Comparison of ENCODE assay signal across 8 mouse cellular contexts in the genomic region with DNA sequence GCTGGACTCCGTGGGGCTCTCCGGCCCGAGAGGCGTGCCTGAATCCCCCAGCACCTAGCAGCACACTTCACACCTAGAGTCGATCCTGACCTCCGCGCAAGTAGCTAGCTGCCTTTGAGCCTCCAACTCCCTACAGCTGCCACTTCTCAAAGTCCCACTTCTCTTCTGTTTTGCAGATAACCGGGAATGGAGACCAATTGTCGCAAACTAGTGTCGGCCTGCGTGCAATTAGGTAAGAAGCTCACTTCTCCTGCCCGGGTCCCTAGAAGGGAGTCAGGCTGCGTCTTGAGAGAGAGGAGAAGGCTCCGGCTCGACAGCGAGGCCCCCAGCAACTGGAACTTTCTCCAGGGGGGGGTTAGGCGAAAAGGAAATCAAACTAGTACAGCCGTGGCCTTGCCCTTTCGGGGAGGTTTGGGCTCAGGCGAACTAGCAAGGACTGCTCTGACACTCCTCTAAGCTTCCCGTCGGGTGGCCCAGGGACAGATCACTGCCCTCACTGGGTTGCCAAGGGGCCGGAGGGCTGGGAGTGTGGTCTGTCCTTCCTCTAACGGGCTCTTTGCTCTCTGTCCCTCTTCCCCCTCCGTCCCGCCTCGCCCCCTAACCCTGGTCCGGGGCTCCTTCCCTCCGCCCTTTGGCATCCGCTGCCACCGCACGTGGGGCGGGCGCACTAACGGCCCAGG. TPM values are rescaled to one million over a fixed set of nuclear protein-coding genes. Genes with fewer than 3 reads are reported as not detected.
DNase-seq lines count a peak whose midpoint lies in the region; ATAC-seq lines count a peak whose summit lies in the region.

No protein-coding gene starts in this region.

- no peaks in the 10 kb centered on the region for H3K36me3 ChIP-seq in kidney, embryonic 14.5 days (ENCODE audit: control insufficient read depth, insufficient read depth, low read length)
- H3K36me3 ChIP-seq in embryonic facial prominence, embryonic 13.5 days, result no peaks in the 10 kb centered on the region
- H3K36me3 ChIP-seq in intestine, embryonic 16.5 days (ENCODE audit: control insufficient read depth, insufficient read depth, low read length), result no peaks in the 10 kb centered on the region
- H3K36me3 ChIP-seq in neural tube, embryonic 12.5 days, result no peaks in the 10 kb centered on the region

- peak overlapping the region; percentile 54 for H3K4me2 ChIP-seq in kidney, embryonic 14.5 days (replicated peaks; ENCODE audit: low read depth, low read length)
- peak overlapping the region; percentile 87 for H3K4me2 ChIP-seq in embryonic facial prominence, embryonic 13.5 days
- peak overlapping the region; percentile 93 for H3K4me2 ChIP-seq in intestine, embryonic 16.5 days (ENCODE audit: low read depth, low read length)
- peak overlapping the region; percentile 83 for H3K4me2 ChIP-seq in neural tube, embryonic 12.5 days (replicated peaks)

- H3K4me1 ChIP-seq in kidney, embryonic 14.5 days (ENCODE audit: control insufficient read depth, insufficient read depth, low read length), result peaks cover 8% of the 10 kb centered on the region; the same call in 1 of the 2 replicates
- H3K4me1 ChIP-seq in embryonic facial prominence, embryonic 13.5 days, result peaks cover 49% of the 10 kb centered on the region
- H3K4me1 ChIP-seq in intestine, embryonic 16.5 days (ENCODE audit: control insufficient read depth, insufficient read depth, low read length), result peaks cover 13% of the 10 kb centered on the region
- peaks cover 33% of the 10 kb centered on the region for H3K4me1 ChIP-seq in neural tube, embryonic 12.5 days

- peak; percentile 11; the same call in 1 of the 2 replicates for ATAC-seq in kidney, embryonic 14.5 days (ENCODE audit: low FRiP score, low TSS enrichment)
- ATAC-seq in embryonic facial prominence, embryonic 13.5 days (ENCODE audit: insufficient number of reproducible peaks, insufficient read depth, low FRiP score, low TSS enrichment, low read depth), result no peak
- peak; percentile 36 for ATAC-seq in intestine, embryonic 16.5 days
- ATAC-seq in neural tube, embryonic 12.5 days (ENCODE audit: low FRiP score, low read depth), result peak; percentile 35; the same call in 1 of the 2 replicates

- under 1% methylated on average over 35 of the region's 35 CpGs for WGBS in kidney, embryonic 14.5 days
- 3% methylated on average over 35 of the region's 35 CpGs for WGBS in embryonic facial prominence, embryonic 13.5 days
- 16% methylated on average over 35 of the region's 35 CpGs for WGBS in intestine, embryonic 16.5 days
- under 1% methylated on average over 35 of the region's 35 CpGs for WGBS in neural tube, embryonic 12.5 days

- H3K9me3 ChIP-seq in kidney, embryonic 14.5 days (ENCODE audit: control insufficient read depth, low read length), result no peaks in the 10 kb centered on the region
- H3K9me3 ChIP-seq in embryonic facial prominence, embryonic 13.5 days, result no peaks in the 10 kb centered on the region
- H3K9me3 ChIP-seq in intestine, embryonic 16.5 days (ENCODE audit: control insufficient read depth, low read length), result no peaks in the 10 kb centered on the region
- no peaks in the 10 kb centered on the region for H3K9me3 ChIP-seq in neural tube, embryonic 12.5 days

- DNase-seq in kidney, postnatal 36 days, result no peak
- DNase-seq in right cerebral cortex, postnatal 4 days, result no peak
- no peak for DNase-seq in frontal cortex, postnatal 36 days (ENCODE audit: low spot score in 2 of 2)
- no peak for DNase-seq in lung, postnatal 25 days (ENCODE audit: low spot score)

- peaks cover 93% of the 10 kb centered on the region for H3K27me3 ChIP-seq in kidney, embryonic 14.5 days (ENCODE audit: control insufficient read depth, insufficient read depth, low read length)
- peaks cover 94% of the 10 kb centered on the region for H3K27me3 ChIP-seq in embryonic facial prominence, embryonic 13.5 days
- H3K27me3 ChIP-seq in intestine, embryonic 16.5 days (replicated peaks; ENCODE audit: control insufficient read depth, insufficient read depth, low read length), result peaks cover 52% of the 10 kb centered on the region
- peaks cover 94% of the 10 kb centered on the region for H3K27me3 ChIP-seq in neural tube, embryonic 12.5 days (replicated peaks)

- no peak overlapping the region for H3K27ac ChIP-seq in kidney, embryonic 14.5 days (ENCODE audit: low read depth, low read length)
- peak overlapping the region; percentile 64 for H3K27ac ChIP-seq in embryonic facial prominence, embryonic 13.5 days
- H3K27ac ChIP-seq in intestine, embryonic 16.5 days (ENCODE audit: low read length), result no peak overlapping the region; the same call in 1 of the 2 replicates
- H3K27ac ChIP-seq in neural tube, embryonic 12.5 days, result no peak overlapping the region

- H3K4me3 ChIP-seq in kidney, embryonic 14.5 days (ENCODE audit: low read length), result peak overlapping the region; percentile 33
- H3K4me3 ChIP-seq in embryonic facial prominence, embryonic 13.5 days, result peak overlapping the region; percentile 50
- H3K4me3 ChIP-seq in intestine, embryonic 16.5 days (ENCODE audit: low read length), result peak overlapping the region; percentile 56
- H3K4me3 ChIP-seq in neural tube, embryonic 12.5 days, result peak overlapping the region; percentile 36

- no peak overlapping the region for H3K9ac ChIP-seq in kidney, embryonic 14.5 days (ENCODE audit: low read depth, low read length)
- peak overlapping the region; percentile 70 for H3K9ac ChIP-seq in embryonic facial prominence, embryonic 13.5 days
- peak overlapping the region; percentile 61 for H3K9ac ChIP-seq in intestine, embryonic 16.5 days (ENCODE audit: low read depth, low read length)
- H3K9ac ChIP-seq in neural tube, embryonic 12.5 days, result no peak overlapping the region

RNA-seq across cellular contexts. Expression of a gene that starts 4.2 kb away (rescaled TPM):
- 1.7 and 1.8 TPM in 2 replicates for polyA plus RNA-seq in kidney, embryonic 14.5 days (2014; fragmentation: Nextera tagmentation; extraction: Ambion mirVana)
- polyA plus RNA-seq in embryonic facial prominence, embryonic 13.5 days (2015; fragmentation: Nextera tagmentation; extraction: Ambion mirVana), result 62.5 and 65.6 TPM in 2 replicates
- 28.1 and 29.0 TPM in 2 replicates for polyA plus RNA-seq in intestine, embryonic 16.5 days (2015; fragmentation: Nextera tagmentation; extraction: Ambion mirVana)
- 7.6 and 10.2 TPM in 2 replicates for polyA plus RNA-seq in neural tube, embryonic 12.5 days (2016; fragmentation: Nextera tagmentation; extraction: Ambion mirVana)

Comparison
In these comparisons a context has a peak if more than half of its experiments do, and no peak if none do; other contexts are left out.
1. H3K9ac ChIP-seq: peak in embryonic facial prominence, embryonic 13.5 days (single experiment) and intestine, embryonic 16.5 days (single experiment); none in kidney, embryonic 14.5 days (single experiment) and neural tube, embryonic 12.5 days (single experiment).
2. Peak in every context shown above with its lines, with median percentiles within 50 percentile points of each other: H3K4me2 ChIP-seq and H3K4me3 ChIP-seq.